Mouse (Mus musculus): Measurements from ENCODE around the gene R3hdm4. TPM values are rescaled to one million over a fixed set of nuclear protein-coding genes. Genes with fewer than 3 reads are reported as not detected.
A peak's percentile ranks its signal among the peaks of the same experiment; 100 is the strongest.

R3hdm4 gene
- polyA plus RNA-seq, 1 experiment from 2014 or later, result 116 TPM

DNA sequence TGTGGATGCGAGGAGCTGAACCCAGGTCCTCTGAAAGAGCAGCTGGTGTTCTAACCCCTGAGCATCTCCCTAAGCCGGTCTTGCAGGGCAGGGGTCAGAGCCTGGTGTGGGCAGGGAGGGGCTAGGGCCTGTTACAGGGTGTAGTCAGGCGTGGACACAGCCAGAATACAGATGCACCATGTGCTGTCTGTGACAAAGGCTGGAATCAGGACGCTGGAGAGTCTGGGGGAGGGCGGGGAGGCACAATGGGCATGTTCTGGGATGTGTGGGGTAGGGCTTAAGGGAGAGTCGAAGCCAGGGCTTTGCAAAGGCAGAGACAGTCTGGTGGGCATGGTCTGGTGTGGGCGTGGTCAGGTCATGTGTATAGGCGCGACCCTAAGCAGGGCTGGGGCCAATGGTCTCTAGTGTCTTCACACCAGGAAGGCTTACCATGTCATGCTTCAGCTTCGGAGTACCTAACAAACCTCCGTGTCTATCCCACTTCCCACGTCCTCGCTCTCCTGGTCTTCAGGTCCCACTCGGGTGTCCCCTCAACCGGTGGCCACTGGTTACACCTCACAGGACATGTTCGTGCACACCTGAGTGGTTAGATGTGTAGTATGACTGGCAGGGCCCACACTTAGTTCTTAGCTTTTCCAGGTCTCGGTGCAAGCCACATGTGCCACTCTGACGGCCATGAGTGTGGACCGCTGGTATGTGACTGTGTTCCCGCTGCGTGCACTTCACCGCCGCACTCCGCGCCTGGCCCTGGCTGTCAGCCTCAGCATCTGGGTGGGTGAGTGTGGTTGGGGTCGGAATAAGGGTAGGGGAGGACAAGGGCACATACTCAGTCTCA lies 735 bp downstream of the R3hdm4 start:
- Histone ChIP-seq H3K4me2 (ENCODE audit: low read depth, low read length) (peak overlapping the region; percentile 67; the same call in 1 of the 2 replicates), H3K9me3 (ENCODE audit: control insufficient read depth, low read length) (no peaks in the 10 kb centered on the region), H3K4me1 (ENCODE audit: control insufficient read depth, insufficient read depth, low read length) (peaks cover 40% of the 10 kb centered on the region), H3K9ac (ENCODE audit: low read depth, low read length) (no peak overlapping the region), H3K36me3 (ENCODE audit: control insufficient read depth, insufficient read depth, low read length) (no peaks in the 10 kb centered on the region), H3K27me3 (replicated peaks; ENCODE audit: control insufficient read depth, insufficient read depth, low read length) (peaks cover 48% of the 10 kb centered on the region), H3K4me3 (ENCODE audit: low read length) (no peak overlapping the region), H3K27ac (ENCODE audit: low read length) (no peak overlapping the region)
- no peak for ATAC-seq
- WGBS, result 22% methylated on average over 26 of the region's 26 CpGs

DNA sequence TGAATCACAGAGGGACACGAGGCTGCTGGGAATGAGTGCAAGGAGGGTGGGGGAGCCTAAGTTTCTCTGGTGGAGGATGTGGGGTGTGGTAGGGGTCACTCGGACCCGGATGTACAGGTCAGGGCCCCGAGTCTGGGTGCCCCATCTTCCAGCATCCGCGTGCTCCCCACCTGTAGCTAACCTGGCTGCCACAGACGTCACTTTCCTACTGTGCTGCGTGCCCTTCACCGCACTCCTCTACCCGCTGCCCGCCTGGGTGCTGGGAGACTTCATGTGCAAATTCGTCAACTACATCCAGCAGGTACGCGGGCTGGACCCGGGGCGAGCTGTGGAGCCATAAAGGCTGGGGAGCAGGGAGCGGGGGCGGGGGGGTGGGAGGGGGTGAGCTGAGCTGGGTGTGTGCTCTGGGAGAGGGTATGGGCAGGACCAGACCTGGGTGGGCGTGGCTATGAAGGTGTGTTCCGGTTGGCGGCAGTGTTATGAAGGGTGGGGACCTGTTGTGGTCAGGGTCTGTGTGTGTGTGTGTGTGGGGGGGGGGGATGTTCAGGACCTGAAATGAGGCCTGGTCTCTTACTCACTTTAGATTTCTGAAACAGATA lies 1.7 kb downstream of the R3hdm4 start:
- ATAC-seq, result 0 out of 2 replicates have a peak, but pooled peaks have one; percentile 8
- peak overlapping the region; percentile 51 for H3K4me2 ChIP-seq (ENCODE audit: low read depth, low read length)
- peaks cover 49% of the 10 kb centered on the region for H3K4me1 ChIP-seq (ENCODE audit: control insufficient read depth, insufficient read depth, low read length)
- peaks cover 48% of the 10 kb centered on the region for H3K27me3 ChIP-seq (replicated peaks; ENCODE audit: control insufficient read depth, insufficient read depth, low read length)
- no peak overlapping the region; the same call in 1 of the 2 replicates for H3K9ac ChIP-seq (ENCODE audit: low read depth, low read length)
- H3K4me3 ChIP-seq (ENCODE audit: low read length), result peak overlapping the region; percentile 35
- H3K36me3 ChIP-seq (ENCODE audit: control insufficient read depth, insufficient read depth, low read length), result no peaks in the 10 kb centered on the region
- no peak overlapping the region for H3K27ac ChIP-seq (ENCODE audit: low read length)
- 5% methylated on average over 21 of the region's 21 CpGs for WGBS
- no peaks in the 10 kb centered on the region for H3K9me3 ChIP-seq (ENCODE audit: control insufficient read depth, low read length)

DNA sequence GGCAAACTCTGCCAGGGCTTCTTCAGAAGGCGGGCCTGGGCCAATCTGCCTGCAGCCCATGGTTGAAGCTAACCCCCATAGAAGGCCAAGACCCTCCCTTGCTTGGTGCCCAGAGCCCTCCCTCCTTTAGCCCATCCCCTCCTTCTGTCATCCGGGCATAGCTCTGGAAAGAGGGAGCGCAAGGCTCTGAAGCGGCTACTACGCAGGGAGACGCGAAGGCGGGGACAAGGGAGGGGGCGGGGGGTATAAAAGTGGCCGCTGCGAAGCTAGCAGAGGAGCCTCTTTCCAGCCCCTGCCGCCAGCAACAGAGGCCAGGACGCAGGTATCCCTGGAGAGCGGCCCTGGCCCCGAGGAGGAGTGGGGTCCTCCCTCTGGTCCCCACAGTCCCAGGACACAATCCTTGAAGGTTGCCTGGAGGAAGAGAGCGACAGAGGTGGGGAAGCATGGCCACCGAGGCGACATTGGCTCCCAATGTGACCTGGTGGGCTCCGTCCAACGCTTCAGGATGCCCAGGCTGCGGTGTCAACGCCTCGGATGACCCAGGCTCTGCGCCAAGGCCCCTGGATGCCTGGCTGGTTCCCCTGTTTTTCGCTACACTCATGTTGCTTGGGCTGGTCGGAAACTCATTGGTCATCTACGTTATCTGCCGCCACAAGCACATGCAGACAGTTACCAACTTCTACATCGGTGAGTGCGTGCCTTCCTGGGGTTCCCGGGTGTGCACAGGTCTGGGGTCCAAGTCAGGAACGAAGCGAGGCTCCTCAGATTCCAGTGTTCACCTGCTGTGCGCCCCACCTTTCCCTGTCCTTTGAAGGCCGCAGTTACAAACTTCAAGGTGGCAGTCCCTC lies 2.6 kb downstream of the R3hdm4 start:
- no peak for ATAC-seq
- peaks cover 55% of the 10 kb centered on the region for H3K4me1 ChIP-seq (ENCODE audit: control insufficient read depth, insufficient read depth, low read length)
- H3K4me2 ChIP-seq (ENCODE audit: low read depth, low read length), result peak overlapping the region; percentile 26
- no peak overlapping the region for H3K27ac ChIP-seq (ENCODE audit: low read length)
- peak overlapping the region; percentile 41 for H3K9ac ChIP-seq (ENCODE audit: low read depth, low read length)
- peaks cover 48% of the 10 kb centered on the region for H3K27me3 ChIP-seq (replicated peaks; ENCODE audit: control insufficient read depth, insufficient read depth, low read length)
- no peaks in the 10 kb centered on the region for H3K9me3 ChIP-seq (ENCODE audit: control insufficient read depth, low read length)
- H3K36me3 ChIP-seq (ENCODE audit: control insufficient read depth, insufficient read depth, low read length), result no peaks in the 10 kb centered on the region
- WGBS, result 17% methylated on average over 35 of the region's 35 CpGs
- H3K4me3 ChIP-seq (ENCODE audit: low read length), result peak overlapping the region; percentile 23

DNA sequence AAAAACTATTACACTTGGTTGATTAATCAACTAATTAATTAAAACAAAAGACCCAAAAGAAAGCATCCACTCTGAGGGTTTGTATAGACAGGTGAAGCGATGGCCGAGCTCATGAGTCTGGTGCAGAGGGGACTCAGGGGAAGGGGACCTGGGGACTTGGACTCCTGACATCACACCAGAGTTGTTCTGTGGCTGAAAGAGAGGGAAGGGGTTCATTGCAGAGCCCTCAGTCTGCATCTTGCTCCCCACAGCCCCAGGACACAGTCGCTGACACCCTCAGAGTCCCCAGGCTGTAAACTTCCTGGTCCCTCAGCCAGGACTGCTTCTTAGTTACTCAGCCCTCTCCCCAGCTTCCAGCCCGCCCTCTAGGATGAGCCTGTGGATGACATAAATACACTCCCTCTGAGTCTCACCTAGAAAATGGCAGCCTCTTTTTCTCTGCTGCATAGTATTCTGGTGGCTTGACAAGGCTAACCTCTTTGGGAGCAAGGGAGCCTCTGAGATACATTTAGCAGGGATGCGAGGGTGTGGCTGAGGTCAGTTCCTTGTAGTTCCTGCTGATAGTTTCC lies 3.4 kb downstream of the R3hdm4 start:
- peaks cover 48% of the 10 kb centered on the region for H3K27me3 ChIP-seq (replicated peaks; ENCODE audit: control insufficient read depth, insufficient read depth, low read length)
- peak overlapping the region; percentile 79 for H3K4me2 ChIP-seq (ENCODE audit: low read depth, low read length)
- peak overlapping the region; percentile 77; the same call in 1 of the 2 replicates for H3K27ac ChIP-seq (ENCODE audit: low read length)
- peak overlapping the region; percentile 95 for H3K9ac ChIP-seq (ENCODE audit: low read depth, low read length)
- peaks cover 55% of the 10 kb centered on the region for H3K4me1 ChIP-seq (ENCODE audit: control insufficient read depth, insufficient read depth, low read length)
- peak overlapping the region; percentile 84 for H3K4me3 ChIP-seq (ENCODE audit: low read length)
- no peaks in the 10 kb centered on the region for H3K36me3 ChIP-seq (ENCODE audit: control insufficient read depth, insufficient read depth, low read length)
- ATAC-seq, result no peak
- H3K9me3 ChIP-seq (ENCODE audit: control insufficient read depth, low read length), result no peaks in the 10 kb centered on the region
- whole genome bisulfite sequencing, result 65% methylated on average over 5 of the region's 5 CpGs

DNA sequence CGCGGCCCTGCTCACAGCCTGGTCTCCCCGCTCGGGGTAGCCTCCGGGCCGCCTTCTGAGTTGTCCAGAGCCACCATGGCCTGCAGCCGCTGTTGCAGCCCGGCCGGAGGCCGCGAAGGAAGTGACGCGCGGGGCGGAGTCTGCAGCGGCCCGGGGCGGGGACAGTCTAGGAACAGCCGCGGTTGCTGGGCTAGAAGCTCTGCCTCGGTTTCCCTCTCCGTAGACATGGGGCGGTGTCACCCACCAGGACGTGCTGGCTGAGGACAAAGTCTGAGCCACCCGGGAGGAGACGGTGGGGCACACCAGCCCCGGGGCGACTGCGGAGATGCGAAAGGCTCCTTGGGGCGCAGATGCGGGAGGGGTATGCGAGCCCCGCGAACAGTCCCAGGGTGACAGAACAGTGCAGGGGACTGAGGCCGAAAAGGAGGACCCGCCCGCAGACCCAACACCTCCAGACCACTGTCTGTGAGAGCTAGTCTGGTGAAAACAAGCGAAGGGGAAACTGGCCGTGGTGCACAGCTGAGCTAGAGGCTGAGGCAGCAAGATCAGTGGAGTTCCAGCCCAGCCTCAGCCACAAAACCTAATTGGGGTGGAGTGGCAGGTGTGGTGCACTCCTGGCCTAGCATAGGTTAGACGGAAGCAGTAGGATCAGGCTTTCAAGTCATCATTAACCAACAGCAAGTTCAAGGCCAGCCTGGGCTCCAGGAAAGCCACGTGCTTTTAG lies 4.0 kb downstream of the R3hdm4 start, which contains the start of gene Kiss1r:
Kiss1r (plus strand) TSS at position 164 of the 724 bp plus-strand sequence.
- H3K4me2 ChIP-seq (ENCODE audit: low read depth, low read length), result peak within 1 kb of the TSS; percentile 79
- H3K27me3 ChIP-seq (replicated peaks; ENCODE audit: control insufficient read depth, insufficient read depth, low read length), result peaks cover 42% of the 10 kb centered on the region
- no peaks in the 10 kb centered on the region for H3K9me3 ChIP-seq (ENCODE audit: control insufficient read depth, low read length)
- ATAC-seq, result peak; percentile 81
- peak within 1 kb of the TSS; percentile 84 for H3K4me3 ChIP-seq (ENCODE audit: low read length)
- peaks cover 55% of the 10 kb centered on the region for H3K4me1 ChIP-seq (ENCODE audit: control insufficient read depth, insufficient read depth, low read length)
- WGBS, result 2% methylated on average over 41 of the region's 42 CpGs
- H3K36me3 ChIP-seq (ENCODE audit: control insufficient read depth, insufficient read depth, low read length), result no peaks in the 10 kb centered on the region; the same call in 1 of the 2 replicates
- H3K9ac ChIP-seq (ENCODE audit: low read depth, low read length), result peak within 1 kb of the TSS; percentile 95
- peak within 1 kb of the TSS; percentile 77 for H3K27ac ChIP-seq (ENCODE audit: low read length)

DNA sequence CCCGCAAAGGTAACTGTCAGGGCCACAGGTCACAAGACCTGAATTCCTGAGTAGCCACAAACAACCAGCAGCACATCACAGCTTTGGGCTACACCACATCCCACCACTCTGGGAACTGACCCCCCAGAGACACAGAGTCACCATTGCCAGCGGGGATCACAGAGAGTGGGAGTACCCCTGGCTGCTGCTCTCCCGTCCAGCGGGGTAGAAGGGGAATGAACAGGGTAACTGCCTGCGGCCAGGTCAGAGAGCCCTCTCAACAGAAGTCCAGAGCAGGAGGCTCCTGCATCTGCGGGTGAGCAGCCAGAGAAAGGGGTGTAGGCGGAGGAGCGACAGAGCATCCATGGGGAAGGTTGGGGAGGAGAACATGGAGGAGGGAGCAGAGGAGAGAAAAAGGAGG lies 4.9 kb downstream of the R3hdm4 start:
- H3K27ac ChIP-seq (ENCODE audit: low read length), result peak overlapping the region; percentile 39; the same call in 1 of the 2 replicates
- WGBS, result 3% methylated on average over 8 of the region's 8 CpGs
- peaks cover 33% of the 10 kb centered on the region for H3K27me3 ChIP-seq (replicated peaks; ENCODE audit: control insufficient read depth, insufficient read depth, low read length)
- ATAC-seq, result no peak
- peak overlapping the region; percentile 95 for H3K9ac ChIP-seq (ENCODE audit: low read depth, low read length)
- no peaks in the 10 kb centered on the region; the same call in 1 of the 2 replicates for H3K36me3 ChIP-seq (ENCODE audit: control insufficient read depth, insufficient read depth, low read length)
- peaks cover 46% of the 10 kb centered on the region for H3K4me1 ChIP-seq (ENCODE audit: control insufficient read depth, insufficient read depth, low read length)
- no peaks in the 10 kb centered on the region for H3K9me3 ChIP-seq (ENCODE audit: control insufficient read depth, low read length)
- peak overlapping the region; percentile 84 for H3K4me3 ChIP-seq (ENCODE audit: low read length)
- peak overlapping the region; percentile 79 for H3K4me2 ChIP-seq (ENCODE audit: low read depth, low read length)

DNA sequence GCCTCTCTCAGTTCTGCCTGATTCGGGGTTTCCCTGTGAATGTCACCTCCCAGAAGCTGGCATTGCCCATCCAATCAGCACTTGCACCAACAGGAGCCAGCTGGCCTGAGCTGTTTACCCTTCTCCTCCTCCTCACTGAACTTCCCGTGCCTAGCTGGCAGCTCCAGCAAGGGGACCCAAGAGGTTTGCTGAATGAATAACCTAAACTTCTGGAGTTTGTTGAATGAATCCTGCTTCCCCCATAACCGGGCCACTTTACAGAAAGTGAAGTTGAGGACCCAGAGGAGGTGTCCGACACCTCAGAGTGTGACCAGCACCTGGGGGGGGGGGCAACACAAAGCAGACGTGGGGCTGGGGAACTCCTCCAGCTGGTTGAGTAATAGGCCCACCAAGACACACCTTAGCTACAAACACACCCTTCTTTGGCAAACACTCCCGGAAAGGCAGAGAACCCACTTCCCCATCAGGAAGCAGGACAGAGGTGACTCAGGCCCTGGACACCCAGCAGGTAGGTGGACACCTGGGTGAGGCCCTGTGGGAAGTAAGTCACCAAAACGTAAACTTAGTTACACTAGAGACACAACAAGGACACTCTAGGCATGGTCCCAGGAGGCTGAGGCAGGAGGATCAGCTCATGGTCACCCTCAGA lies 5.9 kb downstream of the R3hdm4 start:
- ATAC-seq, result no peak
- peaks cover 38% of the 10 kb centered on the region for H3K4me1 ChIP-seq (ENCODE audit: control insufficient read depth, insufficient read depth, low read length)

More for the DNA sequence above, 5.9 kb downstream of the R3hdm4 start:
- 53% methylated on average over 7 of the region's 7 CpGs for WGBS
- Histone ChIP-seq H3K9ac (ENCODE audit: low read depth, low read length) (peak overlapping the region; percentile 31), H3K4me3 (ENCODE audit: low read length) (no peak overlapping the region), H3K4me2 (ENCODE audit: low read depth, low read length) (peak overlapping the region; percentile 19; the same call in 1 of the 2 replicates), H3K36me3 (ENCODE audit: control insufficient read depth, insufficient read depth, low read length) (no peaks in the 10 kb centered on the region; the same call in 1 of the 2 replicates), H3K27me3 (replicated peaks; ENCODE audit: control insufficient read depth, insufficient read depth, low read length) (peaks cover 23% of the 10 kb centered on the region), H3K27ac (ENCODE audit: low read length) (peak overlapping the region; percentile 54), H3K9me3 (ENCODE audit: control insufficient read depth, low read length) (no peaks in the 10 kb centered on the region)
